Mouse (Mus musculus) E14TG2a.4 (cell line): ENCODE results near the gene Sec24d.

Experiments used
- CTCF ChIP-seq: conservative IDR thresholded peaks from 2 replicates; pipeline ENCODE4 v1.5.1; 2014; ENCODE audit warnings: low read length
- NANOG ChIP-seq: IDR thresholded peaks from 2 replicates; pipeline ENCODE4 v1.6.1; 2014; ENCODE audit warnings: borderline replicate concordance, low read length, mixed read lengths
- POU5F1 ChIP-seq: IDR thresholded peaks from 2 replicates; pipeline ENCODE4 v1.6.1; 2014; ENCODE audit warnings: low read length, borderline replicate concordance

DNA sequence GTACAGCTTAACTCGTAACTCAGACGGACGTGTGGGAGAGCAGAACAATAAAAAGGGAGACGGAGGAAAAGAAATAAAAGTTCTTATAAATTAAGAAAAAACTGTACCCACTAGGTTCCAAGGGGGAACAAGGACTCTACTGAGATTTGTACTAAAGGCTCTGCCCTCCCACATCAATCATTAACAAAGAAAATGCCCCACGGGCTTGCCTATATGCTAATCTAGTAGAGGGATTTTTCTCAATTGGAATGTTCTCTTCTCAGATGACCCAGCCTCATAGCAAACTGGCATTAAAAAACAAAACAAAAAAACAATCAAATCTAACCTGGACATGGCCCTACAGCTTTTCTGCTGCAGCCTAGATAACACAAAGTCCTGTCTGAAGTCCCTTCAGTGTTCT is 128.4 kb downstream of the Sec24d start:
- no peak for TF ChIP-seq CTCF
- TF ChIP-seq NANOG: no peak
- no peak for TF ChIP-seq POU5F1
